Mouse (Mus musculus) bone marrow, adult 2 months (tissue): ENCODE measurements at regions not wholly inside any gene's neighbourhood (a gene's known extent, or its start where the extent isn't known, plus 50 kb on each side); places are given as distances from the start of the nearest gene placed in this dataset.

Experiments used
- CTCF ChIP-seq: fragments of 200-500 bp; IDR thresholded peaks from 2 replicates; pipeline ENCODE4 v1.5.1; 2011; ENCODE audit warnings: low read length, control low read depth; ENCODE audit not compliant: control insufficient read depth, insufficient read depth
- POLR2A ChIP-seq: fragments of 200-500 bp; IDR thresholded peaks from 2 replicates; pipeline ENCODE4 v1.6.1; 2011; ENCODE audit warnings: low read depth, mild to moderate bottlenecking, control low read depth, low read length, borderline replicate concordance; ENCODE audit not compliant: control insufficient read depth

- TF ChIP-seq CTCF, result no peak
- no peak for TF ChIP-seq POLR2A
These were observed 528.7 kb upstream of the Nrp1 start for GRCm38 (mm10) chr8:127829659-127830058.
